Mouse (Mus musculus): ENCODE data around the gene Rnf225.
"Not testable (repeated sequence)": the region's sequence is repeated elsewhere in the genome, so short reads cannot be mapped to it uniquely, and the experiment has no call there.

The Rnf225 gene

GRCm38 (mm10) chr7:12927693-12928589, 725 bp downstream of the Rnf225 start:
- in situ Hi-C loops (cut with MboI; ENCODE audit: low sequenced_read_pairs), result no loop called here

GRCm38 (mm10) chr7:12933615-12934140, 6.5 kb downstream of the Rnf225 start:
- in situ Hi-C loops (cut with MboI; ENCODE audit: low sequenced_read_pairs), result no loop called here

GRCm38 (mm10) chr7:12934808-12935207, 7.6 kb downstream of the Rnf225 start:
- in situ Hi-C loops (cut with MboI; ENCODE audit: low sequenced_read_pairs), result no loop called here

DNA sequence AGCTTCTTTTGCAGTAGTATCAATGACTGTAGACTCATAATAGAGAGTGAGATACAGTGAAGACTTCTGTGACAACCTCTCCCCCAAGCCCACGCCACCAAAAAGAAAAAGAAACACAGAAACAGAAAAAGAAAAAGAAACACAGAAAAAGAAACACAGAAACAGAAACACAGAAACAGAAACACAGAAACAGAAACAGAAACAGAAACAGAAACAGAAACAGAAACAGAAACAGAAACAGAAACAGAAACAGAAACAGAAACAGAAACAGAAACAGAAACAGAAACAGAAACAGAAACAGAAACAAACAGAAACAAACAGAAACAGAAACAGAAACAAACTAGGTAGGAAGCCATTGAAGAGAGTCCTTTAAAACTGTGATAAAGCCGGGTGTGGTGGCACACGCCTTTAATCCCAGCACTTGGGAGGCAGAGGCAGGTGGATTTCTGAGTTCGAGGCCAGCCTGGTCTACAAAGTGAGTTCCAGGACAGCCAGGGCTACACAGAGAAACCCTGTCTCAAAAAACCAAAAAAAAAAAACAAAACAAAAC, 10.1 kb downstream of the Rnf225 start:
- in situ Hi-C loops (cut with MboI; ENCODE audit: low sequenced_read_pairs), result not testable (repeated sequence)

GRCm38 (mm10) chr7:12940599-12940998, 13.4 kb downstream of the Rnf225 start:
- in situ Hi-C loops (cut with MboI; ENCODE audit: low sequenced_read_pairs), result no loop called here

DNA sequence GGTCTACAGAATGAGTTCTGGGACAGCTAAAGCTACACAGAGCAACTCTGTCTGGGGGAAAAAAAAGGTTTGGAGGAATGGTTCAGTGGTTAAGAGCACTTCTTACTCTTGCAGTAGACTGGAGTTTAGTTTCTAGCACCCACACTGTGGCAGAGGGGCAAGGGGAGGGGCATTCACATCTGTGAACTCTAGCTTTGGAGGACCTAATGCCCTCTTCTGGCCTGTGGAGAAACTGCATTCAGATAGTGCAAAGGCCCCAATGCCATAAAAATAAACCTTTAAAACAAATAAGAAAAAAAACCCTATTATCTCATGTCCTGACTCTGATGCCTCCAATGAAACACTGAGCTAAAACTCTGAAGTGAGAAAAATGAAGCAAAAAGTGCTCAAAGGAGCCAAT, 16.3 kb downstream of the Rnf225 start:
- in situ Hi-C loops (cut with MboI; ENCODE audit: low sequenced_read_pairs), result no loop called here

GRCm38 (mm10) chr7:12949032-12949871, 22.0 kb downstream of the Rnf225 start:
- in situ Hi-C loops (cut with MboI; ENCODE audit: low sequenced_read_pairs), result no loop called here

DNA sequence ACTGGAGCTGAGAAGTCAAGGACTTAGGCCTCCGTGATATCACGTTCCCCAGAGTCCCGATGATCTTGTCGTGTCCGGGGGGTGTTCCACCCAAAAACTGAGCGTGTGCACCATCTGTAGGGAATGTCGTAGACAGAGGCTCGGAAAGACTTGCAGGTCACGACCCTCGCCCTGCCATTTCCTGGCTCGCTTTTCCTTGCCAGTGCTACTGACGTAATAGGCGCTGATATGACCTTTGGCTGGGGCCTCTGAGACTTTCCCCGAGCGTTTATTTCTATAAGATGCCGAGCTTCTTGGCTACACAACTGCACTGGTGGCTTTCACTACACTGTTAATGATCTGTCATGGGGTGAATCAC, 22.6 kb downstream of the Rnf225 start:
- in situ Hi-C loops (cut with MboI; ENCODE audit: low sequenced_read_pairs), result no loop called here

DNA sequence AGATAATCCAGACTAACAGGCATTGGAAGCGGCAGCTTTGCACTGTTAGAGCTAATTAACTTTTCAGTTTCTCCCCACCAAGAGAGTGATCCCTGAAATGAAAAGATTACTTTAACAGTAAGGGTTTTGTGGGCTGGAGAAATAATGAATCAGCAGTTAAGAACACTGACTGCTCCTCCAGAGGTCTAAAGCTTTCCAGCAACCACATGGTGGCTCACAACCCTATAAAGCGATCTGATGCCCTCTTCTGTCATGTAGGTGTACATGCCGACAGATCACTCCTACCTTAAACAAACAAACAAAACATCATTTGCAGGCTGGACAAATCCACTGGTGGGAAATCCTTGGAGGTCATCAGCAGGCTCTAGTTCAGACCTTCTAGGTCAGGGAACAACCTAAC, 27.7 kb downstream of the Rnf225 start:
- in situ Hi-C loops (cut with MboI; ENCODE audit: low sequenced_read_pairs), result no loop called here

DNA sequence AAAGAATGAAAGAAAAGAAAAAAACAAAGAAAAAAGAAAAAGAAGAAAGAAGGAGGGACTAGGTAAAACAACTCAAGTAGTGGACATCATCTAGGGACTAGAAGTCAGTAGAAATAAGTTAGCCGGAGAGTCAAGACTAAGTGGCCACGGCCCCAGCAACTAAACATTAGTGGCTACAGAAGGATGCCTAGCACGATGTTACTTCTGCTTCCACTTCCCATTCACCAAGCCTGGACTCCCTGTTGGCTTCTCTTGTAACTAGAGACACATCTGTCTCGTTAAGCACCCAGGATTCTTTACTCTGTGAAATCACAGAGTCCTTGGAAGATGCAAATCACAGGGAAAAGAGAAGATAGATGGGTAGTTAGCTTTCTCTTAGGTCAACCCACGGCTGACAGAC, 30.3 kb downstream of the Rnf225 start:
- in situ Hi-C loops (cut with MboI; ENCODE audit: low sequenced_read_pairs), result no loop called here

GRCm38 (mm10) chr7:12958948-12959347, 31.7 kb downstream of the Rnf225 start:
- in situ Hi-C loops (cut with MboI; ENCODE audit: low sequenced_read_pairs), result no loop called here

GRCm38 (mm10) chr7:12959718-12960117, 32.5 kb downstream of the Rnf225 start:
- in situ Hi-C loops (cut with MboI; ENCODE audit: low sequenced_read_pairs), result no loop called here

DNA sequence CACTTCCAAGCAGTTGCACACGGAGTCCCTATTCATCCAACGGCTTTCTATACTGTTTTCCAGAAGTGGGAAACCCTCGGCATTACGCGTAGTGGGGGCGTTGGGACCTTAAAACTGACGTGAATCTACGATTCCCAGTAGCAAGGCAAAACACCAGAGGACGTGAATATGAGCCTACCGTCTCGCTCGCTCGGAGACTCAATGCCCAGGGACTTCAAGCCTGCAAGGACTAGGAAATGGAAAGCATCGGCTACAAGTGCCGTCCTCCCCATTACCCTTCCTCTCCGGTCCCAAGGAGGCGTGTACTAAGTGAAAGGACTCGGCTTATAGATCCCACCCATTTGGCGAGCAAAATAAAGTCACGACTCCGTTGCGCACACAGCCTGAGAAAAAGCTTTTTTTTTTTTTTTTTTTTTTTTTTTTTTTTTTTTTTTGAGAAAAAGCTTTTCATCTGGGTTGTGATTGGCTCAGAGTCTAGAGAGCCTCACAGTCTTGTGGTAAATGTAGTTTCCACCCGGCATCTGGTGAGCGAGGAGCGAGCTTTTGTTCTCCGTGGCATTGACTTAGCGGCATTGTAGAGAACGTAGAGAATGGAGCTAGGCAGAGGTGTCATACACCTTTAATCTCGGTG, 34.4 kb downstream of the Rnf225 start:
- in situ Hi-C loops (cut with MboI; ENCODE audit: low sequenced_read_pairs), result no loop called here

- in situ Hi-C loops (cut with MboI; ENCODE audit: low sequenced_read_pairs), result no loop called here
These were observed 38.5 kb downstream of the Rnf225 start, which contains the start of gene Zfp324 for GRCm38 (mm10) chr7:12965678-12966091. Gene Zfp324 (plus strand): TSS chr7:12965838.

GRCm38 (mm10) chr7:12966104-12966845, 39.1 kb downstream of the Rnf225 start:
- in situ Hi-C loops (cut with MboI; ENCODE audit: low sequenced_read_pairs), result no loop called here

DNA sequence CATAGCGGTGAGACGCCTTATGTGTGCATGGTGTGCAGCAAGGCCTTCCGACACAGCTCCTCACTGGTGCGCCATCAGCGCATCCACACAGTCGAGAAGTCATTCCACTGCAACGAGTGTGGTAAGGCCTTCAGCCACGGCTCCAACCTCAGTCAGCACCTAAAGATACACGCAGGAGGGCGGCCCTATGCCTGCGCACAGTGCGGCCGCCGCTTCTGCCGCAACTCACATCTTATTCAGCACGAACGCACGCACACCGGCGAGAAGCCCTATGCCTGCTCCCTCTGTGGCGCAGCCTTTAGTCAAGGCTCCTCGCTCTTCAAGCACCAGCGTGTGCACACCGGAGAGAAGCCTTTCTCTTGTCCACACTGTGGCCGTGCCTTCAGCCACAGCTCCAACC, 43.7 kb downstream of the Rnf225 start:
- in situ Hi-C loops (cut with MboI; ENCODE audit: low sequenced_read_pairs), result no loop called here

DNA sequence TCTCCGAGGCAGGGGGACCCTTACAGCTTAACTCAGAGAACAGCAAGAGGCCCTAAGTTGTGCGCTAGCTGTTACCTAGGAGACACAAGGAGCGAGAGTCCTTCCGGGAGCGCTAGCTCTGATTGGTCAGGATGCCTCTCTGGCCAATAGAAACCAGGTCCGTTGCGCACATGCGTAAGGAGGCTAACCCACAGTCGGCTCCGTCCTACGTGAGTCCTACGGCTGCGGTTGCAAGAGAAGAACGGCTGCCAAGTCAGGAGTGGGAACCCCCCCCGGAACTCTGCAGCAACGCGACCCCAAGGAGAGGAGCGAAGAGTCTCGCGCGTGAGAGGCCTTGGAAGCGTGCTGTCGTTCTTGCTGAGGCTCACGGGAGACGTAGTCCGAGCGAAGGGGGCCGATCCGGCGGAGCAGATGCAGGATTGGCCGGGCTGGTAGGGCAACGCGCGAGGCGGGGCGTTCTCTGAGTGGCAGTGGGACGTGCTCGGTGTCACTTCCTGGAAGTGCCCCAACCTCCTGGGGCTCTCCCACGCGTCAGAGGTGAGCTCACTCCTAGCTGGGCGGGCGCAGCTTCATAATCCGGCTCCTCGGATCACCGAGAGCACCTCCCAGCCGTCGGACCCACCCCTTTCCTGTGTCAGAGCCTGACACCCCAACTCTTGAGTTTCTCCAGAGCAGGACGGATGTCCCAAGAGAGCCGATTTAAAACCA, 50.6 kb downstream of the Rnf225 start, which contains the start of gene Zfp446:
Gene Zfp446 (plus strand): TSS at position 167 of the 708 bp plus-strand sequence.
- in situ Hi-C loops (cut with MboI; ENCODE audit: low sequenced_read_pairs), result no loop called here

DNA sequence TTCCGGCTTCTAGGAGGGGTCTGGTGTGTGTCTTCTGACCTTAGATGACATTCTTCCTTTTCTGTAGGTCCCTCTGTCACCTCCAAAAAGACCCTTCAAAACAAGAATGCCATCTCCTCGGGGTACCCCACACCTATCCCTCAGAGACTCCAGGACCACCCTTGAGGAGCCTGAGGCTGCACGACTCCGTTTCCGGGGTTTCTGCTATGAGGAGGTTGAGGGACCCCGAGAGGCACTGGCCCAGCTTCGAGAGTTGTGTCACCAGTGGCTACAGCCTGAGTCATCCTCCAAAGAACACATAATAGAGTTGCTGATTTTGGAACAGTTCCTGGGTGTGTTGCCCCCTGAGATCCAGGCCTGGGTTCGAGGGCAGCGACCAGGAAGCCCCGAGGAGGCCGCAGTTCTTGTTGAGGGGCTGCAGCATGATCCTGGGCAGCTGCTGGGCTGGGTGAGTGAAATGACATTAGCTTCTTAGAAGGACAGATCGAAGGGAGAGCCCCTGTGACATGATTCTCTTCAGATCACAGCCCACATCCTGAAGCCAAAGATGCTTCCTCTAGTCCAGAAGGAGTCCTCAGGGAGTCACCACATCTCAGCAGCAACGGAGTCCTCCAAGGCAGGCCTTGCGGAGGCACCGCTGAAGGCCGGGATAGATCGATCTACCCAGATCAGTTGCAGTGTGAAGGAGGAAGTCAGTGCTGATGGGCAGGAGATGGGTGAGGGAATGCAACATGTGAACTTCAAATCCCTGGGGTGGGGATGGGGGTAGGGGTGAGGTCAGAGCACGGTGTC, 51.9 kb downstream of the Rnf225 start:
- in situ Hi-C loops (cut with MboI; ENCODE audit: low sequenced_read_pairs), result no loop called here

- in situ Hi-C loops (cut with MboI; ENCODE audit: low sequenced_read_pairs), result no loop called here
These were observed 52.6 kb downstream of the Rnf225 start for GRCm38 (mm10) chr7:12979776-12980175.
